Mouse (Mus musculus) C2C12 (cell line): ENCODE results near the gene Asf1b.

Experiments
- CEBPB ChIP-seq: IDR thresholded peaks from one replicate; pipeline ENCODE4 v1.6.1; 2011; ENCODE audit warnings: low read depth, mild to moderate bottlenecking, control low read depth, moderate library complexity
- CTCF ChIP-seq: IDR thresholded peaks from one replicate; pipeline ENCODE4 v1.5.1; 2011; ENCODE audit not compliant: control insufficient read depth, insufficient read depth, insufficient read length
- MAX ChIP-seq: IDR thresholded peaks from one replicate; pipeline ENCODE4 v1.6.1; 2011; ENCODE audit warnings: mild to moderate bottlenecking, control low read depth
- MYOD1 ChIP-seq: IDR thresholded peaks from one replicate; pipeline ENCODE4 v1.6.1; 2011; ENCODE audit warnings: low read depth; ENCODE audit not compliant: control insufficient read depth, insufficient read length
- USF1 ChIP-seq: IDR thresholded peaks from one replicate; pipeline ENCODE4 v1.6.1; 2011; ENCODE audit warnings: low read depth, mild to moderate bottlenecking, control low read depth, moderate library complexity

DNA sequence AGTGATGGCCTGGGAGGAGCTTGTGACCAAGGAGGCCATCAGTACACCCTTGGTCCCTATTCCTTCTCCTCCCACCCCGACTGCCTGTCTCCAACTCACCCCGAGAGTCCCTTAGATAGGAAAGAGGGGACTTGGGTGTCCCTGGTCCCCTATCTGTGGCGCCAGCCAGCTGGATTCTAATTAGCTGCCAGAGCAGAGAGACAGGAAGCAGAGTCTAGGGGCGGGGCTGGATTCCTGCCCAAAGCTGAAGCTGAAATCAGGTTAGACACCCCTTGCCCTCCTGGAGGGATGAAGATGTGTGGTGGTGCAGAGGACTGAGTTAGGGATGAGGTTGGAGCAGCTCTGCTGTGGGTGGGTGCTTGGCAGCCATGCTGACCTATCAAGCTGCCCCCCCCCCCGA lies 40.4 kb upstream of the Asf1b start:
- TF ChIP-seq CTCF (no peak), MAX (no peak), CEBPB (no peak), MYOD1 (no peak), USF1 (no peak)
